Comparison of ENCODE assay signal across 1 mouse cellular context in the genomic region with DNA sequence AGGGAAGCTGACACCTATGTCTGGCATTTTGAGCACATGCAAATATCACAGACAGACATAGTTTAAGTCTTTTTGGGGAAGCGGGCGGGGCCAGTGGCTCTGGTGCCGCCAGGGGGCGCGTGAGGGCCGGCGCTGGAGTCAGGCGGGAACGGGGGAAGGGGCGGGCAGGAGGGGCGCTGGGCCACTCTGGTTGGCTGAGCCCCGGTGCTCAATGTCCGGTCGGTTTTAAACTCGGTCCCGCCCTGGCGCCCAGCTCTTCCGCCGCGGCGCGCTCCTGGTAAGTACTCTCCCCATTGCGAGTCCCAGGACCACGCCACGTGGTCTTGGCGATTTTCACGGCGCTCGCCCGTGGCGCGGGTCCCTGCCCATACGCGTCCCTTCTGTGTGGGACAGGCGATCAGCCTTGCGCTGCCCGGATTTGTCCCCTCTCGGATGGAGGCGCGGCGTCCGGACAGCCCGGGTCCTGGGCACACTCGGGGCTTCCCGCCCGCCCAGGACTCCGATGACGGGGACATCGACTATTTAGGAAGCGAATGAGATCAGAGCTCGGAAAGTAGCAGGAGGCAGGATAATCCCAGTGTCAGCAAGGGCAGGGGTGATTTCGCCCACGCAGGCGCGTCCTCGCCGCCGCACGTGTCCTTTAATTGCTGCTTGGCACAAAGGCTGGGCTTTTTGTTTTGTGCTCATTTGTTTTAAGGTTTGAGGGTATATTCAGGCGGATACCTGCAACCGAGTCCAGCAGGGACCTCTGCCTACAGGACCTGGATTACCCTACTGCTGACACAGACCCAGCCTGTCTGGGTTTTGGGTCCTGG.
A peak's percentile ranks its signal among the peaks of the same experiment; 100 is the strongest.
TF ChIP-seq lines count a peak whose summit lies in the region.

No protein-coding gene starts in this region.

TF ChIP-seq in CH12.LX, 34 proteins besides CTCF, POLR2A, EP300 and RAD21:
- TF ChIP-seq JUN (IDR thresholded peaks at IDR 0.05; ENCODE audit: insufficient read depth, low read depth, low read length) (no peak), KAT2A (IDR thresholded peaks at IDR 0.05; ENCODE audit: insufficient replicate concordance, low read length) (0 out of 2 replicates have a peak, but pooled peaks have one; percentile 49), TCF12 (IDR thresholded peaks at IDR 0.05; ENCODE audit: low read depth, low read length) (peak; percentile 69), BHLHE40 (IDR thresholded peaks at IDR 0.05; ENCODE audit: low read depth, low read length) (peak; percentile 6; the same call in 1 of the 2 replicates), MAX (IDR thresholded peaks at IDR 0.05; ENCODE audit: low read length) (peak; percentile 95), RCOR1 (conservative IDR thresholded peaks at IDR 0.05; ENCODE audit: low read depth, low read length) (no peak), MXI1 (IDR thresholded peaks at IDR 0.05; ENCODE audit: low read depth, low read length) (peak; percentile 96), MEF2A (IDR thresholded peaks at IDR 0.05; ENCODE audit: borderline replicate concordance, low read depth, low read length) (0 out of 2 replicates have a peak, but pooled peaks have one; percentile 60), USF2 (conservative IDR thresholded peaks at IDR 0.05; ENCODE audit: low read depth, low read length) (no peak), PAX5 (IDR thresholded peaks at IDR 0.05; ENCODE audit: low read length) (no peak), HCFC1 (IDR thresholded peaks at IDR 0.05; ENCODE audit: low read depth, low read length) (peak; percentile 73), CHD2 (IDR thresholded peaks at IDR 0.05; ENCODE audit: low read length) (no peak), ZMIZ1 (IDR thresholded peaks at IDR 0.05; ENCODE audit: low read depth, low read length) (peak; percentile 58; the same call in 1 of the 2 replicates), CHD1 (IDR thresholded peaks at IDR 0.05; ENCODE audit: low read depth, low read length) (peak; percentile 63; the same call in 1 of the 2 replicates), ZNF384 (IDR thresholded peaks at IDR 0.05; ENCODE audit: low read depth, low read length) (no peak), USF1 (IDR thresholded peaks at IDR 0.05; ENCODE audit: low read depth, low read length) (peak; percentile 4; the same call in 1 of the 2 replicates), ETS1 (conservative IDR thresholded peaks at IDR 0.05; ENCODE audit: low read depth, low read length) (no peak), NRF1 (IDR thresholded peaks at IDR 0.05; ENCODE audit: low read depth, low read length) (no peak), GABPA (IDR thresholded peaks at IDR 0.05; ENCODE audit: insufficient replicate concordance, low read depth, low read length) (no peak), JUND (conservative IDR thresholded peaks at IDR 0.05; ENCODE audit: low read depth, low read length) (no peak), E2F4 (IDR thresholded peaks at IDR 0.05; ENCODE audit: insufficient replicate concordance, low read depth, low read length) (peak; percentile 57; the same call in 1 of the 2 replicates), POLR2AphosphoS2 (IDR thresholded peaks at IDR 0.05; ENCODE audit: low read depth, low read length) (no peak), SMC3 (IDR thresholded peaks at IDR 0.05; ENCODE audit: low read depth, low read length) (peak; percentile 45; the same call in 1 of the 2 replicates), SIN3A (IDR thresholded peaks at IDR 0.05; ENCODE audit: low read length) (peak; percentile 56; the same call in 1 of the 2 replicates), MAZ (IDR thresholded peaks at IDR 0.05; ENCODE audit: low read depth, low read length) (peak; percentile 85; the same call in 1 of the 2 replicates), UBTF (IDR thresholded peaks at IDR 0.05; ENCODE audit: low read depth, low read length) (no peak), MYC (IDR thresholded peaks at IDR 0.05; ENCODE audit: low read depth, low read length) (peak; percentile 95), ELF1 (IDR thresholded peaks at IDR 0.05; ENCODE audit: low read depth, low read length) (peak; percentile 64), IRF4 (IDR thresholded peaks at IDR 0.05; ENCODE audit: low read depth, low read length) (peak; percentile 57; the same call in 1 of the 2 replicates), ZKSCAN1 (IDR thresholded peaks at IDR 0.05; ENCODE audit: borderline replicate concordance, low read depth, low read length) (no peak), TBP (conservative IDR thresholded peaks at IDR 0.05; ENCODE audit: low read depth, low read length) (peak; percentile 69), ZC3H11A (IDR thresholded peaks at IDR 0.05; ENCODE audit: low read depth, low read length) (no peak), MAFK (IDR thresholded peaks at IDR 0.05; ENCODE audit: insufficient replicate concordance, low read length) (no peak), NELFE (IDR thresholded peaks at IDR 0.05; ENCODE audit: low read depth, low read length) (peak; percentile 84)
